Mouse (Mus musculus) E14TG2a.4 (cell line): ENCODE data around the gene Gmeb2.
A peak's percentile ranks its signal among the peaks of the same experiment; 100 is the strongest.

Source experiments
- H3K27me3 ChIP-seq: 2 replicates; pipeline ENCODE4 v1.6.1; 2014; ENCODE audit warnings: low read length, control low read depth; ENCODE audit not compliant: insufficient read depth
- H3K36me3 ChIP-seq: 2 replicates; pipeline ENCODE4 v1.6.1; 2014; ENCODE audit warnings: low read length, control low read depth; ENCODE audit not compliant: insufficient read depth
- H3K4me1 ChIP-seq: replicated peaks from 2 replicates; pipeline ENCODE4 v1.6.1; 2014; ENCODE audit warnings: low read depth, low read length, control low read depth
- H3K4me3 ChIP-seq: replicated peaks from 2 replicates; pipeline ENCODE4 v1.5.1; 2014; ENCODE audit warnings: mild to moderate bottlenecking, low read length
- H3K9me3 ChIP-seq: 2 replicates; pipeline ENCODE4 v1.6.1; 2014; ENCODE audit warnings: low read length, control low read depth
- CTCF ChIP-seq: conservative IDR thresholded peaks from 2 replicates; pipeline ENCODE4 v1.5.1; 2014; ENCODE audit warnings: low read length
- NANOG ChIP-seq: IDR thresholded peaks from 2 replicates; pipeline ENCODE4 v1.6.1; 2014; ENCODE audit warnings: borderline replicate concordance, low read length, mixed read lengths
- POU5F1 ChIP-seq: IDR thresholded peaks from 2 replicates; pipeline ENCODE4 v1.6.1; 2014; ENCODE audit warnings: low read length, borderline replicate concordance

The Gmeb2 gene

DNA sequence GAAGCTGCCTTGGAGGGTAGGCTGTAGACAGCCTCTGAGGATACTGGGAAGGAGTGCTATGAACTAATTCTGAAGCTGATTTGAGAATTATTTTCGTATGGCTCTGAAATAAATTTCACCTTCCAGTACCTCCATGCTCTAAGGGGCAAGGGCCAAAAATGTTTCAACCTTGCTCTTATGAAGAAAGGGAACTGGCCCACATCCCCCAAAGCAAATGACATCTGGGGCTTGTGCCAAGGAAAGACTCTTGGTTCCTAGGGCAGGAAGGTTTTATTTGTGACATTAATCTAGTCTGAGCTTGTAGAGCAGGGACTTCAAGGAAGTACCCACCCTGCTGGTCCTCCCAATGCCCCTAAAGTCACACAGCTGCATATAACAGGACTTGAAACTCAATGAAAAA is 36.0 kb downstream of the Gmeb2 start:
- no peak overlapping the region for H3K4me3 ChIP-seq
- peaks cover 64% of the 10 kb centered on the region for H3K36me3 ChIP-seq
- H3K27me3 ChIP-seq, result no peaks in the 10 kb centered on the region
- TF ChIP-seq POU5F1 (no peak), CTCF (no peak)
- no peaks in the 10 kb centered on the region for H3K9me3 ChIP-seq
- no peaks in the 10 kb centered on the region for H3K4me1 ChIP-seq

GRCm38 (mm10) chr2:181249217-181249616 is 38.6 kb downstream of the Gmeb2 start:
- TF ChIP-seq POU5F1 (no peak), NANOG (no peak), CTCF (no peak)
- Histone ChIP-seq H3K27me3 (no peaks in the 10 kb centered on the region), H3K4me3 (no peak overlapping the region), H3K9me3 (no peaks in the 10 kb centered on the region), H3K4me1 (peaks cover 14% of the 10 kb centered on the region), H3K36me3 (peaks cover 40% of the 10 kb centered on the region)

DNA sequence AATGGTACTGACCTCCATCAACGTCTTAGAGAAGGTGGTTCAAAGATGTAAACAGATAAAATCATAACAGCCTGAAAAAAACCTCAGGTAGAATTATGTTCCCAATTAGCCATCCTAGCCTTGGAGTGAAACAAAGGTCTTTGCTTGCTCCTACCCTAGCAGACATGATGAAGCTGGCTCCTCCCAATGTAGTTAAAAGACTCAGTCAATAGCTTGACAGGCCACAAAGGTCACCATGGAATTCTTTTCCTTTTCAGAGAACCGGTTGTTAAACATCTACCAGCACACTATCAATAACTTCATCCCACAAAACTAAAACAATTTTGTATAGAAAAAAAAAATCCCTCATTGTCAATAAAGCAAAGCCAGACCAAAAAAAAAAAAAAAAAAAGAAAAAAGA is 42.8 kb downstream of the Gmeb2 start:
- peaks cover 53% of the 10 kb centered on the region for H3K4me1 ChIP-seq
- no peak overlapping the region for H3K4me3 ChIP-seq
- H3K36me3 ChIP-seq, result no peaks in the 10 kb centered on the region
- no peaks in the 10 kb centered on the region for H3K9me3 ChIP-seq
- TF ChIP-seq CTCF, result no peak
- TF ChIP-seq NANOG, result no peak
- TF ChIP-seq POU5F1, result no peak
- H3K27me3 ChIP-seq, result peaks cover 12% of the 10 kb centered on the region

GRCm38 (mm10) chr2:181243706-181244394 is 44.0 kb downstream of the Gmeb2 start:
- H3K4me3 ChIP-seq, result peak overlapping the region; percentile 69
- TF ChIP-seq POU5F1 (no peak), CTCF (no peak), NANOG (no peak)
- H3K9me3 ChIP-seq, result no peaks in the 10 kb centered on the region
- H3K27me3 ChIP-seq, result peaks cover 19% of the 10 kb centered on the region
- H3K36me3 ChIP-seq, result no peaks in the 10 kb centered on the region
- H3K4me1 ChIP-seq, result peaks cover 53% of the 10 kb centered on the region

GRCm38 (mm10) chr2:181242314-181242665 is 45.5 kb downstream of the Gmeb2 start:
- Histone ChIP-seq H3K9me3 (no peaks in the 10 kb centered on the region), H3K4me3 (no peak overlapping the region), H3K36me3 (no peaks in the 10 kb centered on the region), H3K27me3 (peaks cover 19% of the 10 kb centered on the region), H3K4me1 (peaks cover 65% of the 10 kb centered on the region)
- TF ChIP-seq POU5F1, result no peak
- TF ChIP-seq NANOG, result no peak
- no peak for TF ChIP-seq CTCF

GRCm38 (mm10) chr2:181241602-181242313 is 46.1 kb downstream of the Gmeb2 start, which contains the start of gene Helz2:
TSS of gene Helz2 (minus strand) at chr2:181242027.
- Histone ChIP-seq H3K36me3 (no peaks in the 10 kb centered on the region), H3K9me3 (no peaks in the 10 kb centered on the region), H3K4me1 (peaks cover 68% of the 10 kb centered on the region), H3K4me3 (no peak within 1 kb of the TSS), H3K27me3 (peaks cover 19% of the 10 kb centered on the region)
- TF ChIP-seq NANOG (no peak), CTCF (no peak), POU5F1 (no peak)

DNA sequence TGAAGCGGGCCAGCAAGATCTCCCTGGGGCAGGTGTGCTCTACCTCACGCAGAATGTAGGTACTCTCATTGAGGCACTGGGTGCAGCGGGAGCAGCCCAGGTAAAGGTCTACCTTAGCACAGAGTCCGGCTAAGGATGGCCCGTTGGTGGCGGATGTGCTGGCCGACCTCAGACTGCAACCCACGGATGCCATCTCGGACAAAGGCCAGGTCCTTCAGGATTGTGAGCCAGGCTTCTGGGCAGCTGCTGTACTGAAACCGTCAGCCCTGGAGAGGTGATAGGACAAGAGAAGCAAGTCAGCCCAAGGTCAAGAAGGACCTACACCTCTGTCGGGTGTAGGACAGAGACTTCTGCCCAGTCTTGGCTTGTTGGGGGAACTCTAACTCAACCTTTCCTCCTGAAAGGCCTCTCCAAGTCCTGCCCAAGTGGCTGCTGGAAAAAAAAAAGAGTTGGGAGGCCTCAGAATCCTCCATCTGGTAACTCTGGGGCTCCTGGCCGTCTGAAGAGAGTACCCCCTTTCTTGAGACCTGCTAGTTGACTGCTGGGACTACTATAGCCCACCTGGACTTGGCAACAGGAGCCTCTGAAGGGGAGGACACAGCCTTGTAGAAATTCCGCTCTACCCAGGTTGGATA is 46.9 kb downstream of the Gmeb2 start:
- Histone ChIP-seq H3K4me1 (peaks cover 72% of the 10 kb centered on the region), H3K27me3 (peaks cover 19% of the 10 kb centered on the region), H3K4me3 (no peak overlapping the region; the same call in 1 of the 2 replicates), H3K9me3 (no peaks in the 10 kb centered on the region), H3K36me3 (no peaks in the 10 kb centered on the region)
- no peak for TF ChIP-seq POU5F1
- TF ChIP-seq NANOG, result no peak
- no peak for TF ChIP-seq CTCF

- H3K9me3 ChIP-seq, result 0 out of 2 replicates have a peak, but pooled peaks cover 4% of the 10 kb centered on the region
- TF ChIP-seq CTCF, result no peak
- no peak for TF ChIP-seq POU5F1
- peaks cover 19% of the 10 kb centered on the region for H3K27me3 ChIP-seq
- no peaks in the 10 kb centered on the region for H3K36me3 ChIP-seq
- peaks cover 65% of the 10 kb centered on the region for H3K4me1 ChIP-seq
- H3K4me3 ChIP-seq, result no peak overlapping the region
Measured at GRCm38 (mm10) chr2:181239261-181239660, 48.6 kb downstream of the Gmeb2 start.

- peaks cover 65% of the 10 kb centered on the region for H3K4me1 ChIP-seq
- peaks cover 19% of the 10 kb centered on the region for H3K27me3 ChIP-seq
- no peaks in the 10 kb centered on the region for H3K36me3 ChIP-seq
- H3K9me3 ChIP-seq, result 0 out of 2 replicates have a peak, but pooled peaks cover 4% of the 10 kb centered on the region
- no peak for TF ChIP-seq CTCF
- TF ChIP-seq NANOG, result no peak
- TF ChIP-seq POU5F1, result no peak
- H3K4me3 ChIP-seq, result no peak overlapping the region
Measured at GRCm38 (mm10) chr2:181238861-181239260, 49.0 kb downstream of the Gmeb2 start.
